Mouse (Mus musculus) neural tube, embryonic 14.5 days (tissue): ENCODE measurements at regions not wholly inside any gene's neighbourhood (a gene's known extent, or its start where the extent isn't known, plus 50 kb on each side); places are given as distances from the start of the nearest gene placed in this dataset.
A peak's percentile ranks its signal among the peaks of the same experiment; 100 is the strongest.

Experiments used
- ATAC-seq: fragments of 200-750 bp; cut with Nextera tagmentation; 2 replicates; pipeline ENCODE4 v1.8.0; 2017; ENCODE audit warnings: low read depth, mild to moderate bottlenecking, moderate TSS enrichment, moderate library complexity
- H3K27ac ChIP-seq: fragments of 300-500 bp; sonication (generic); 2 replicates; pipeline ENCODE4 v1.5.1; 2014; ENCODE audit warnings: low read depth, mild to moderate bottlenecking, control low read depth, low read length, moderate library complexity, mixed read lengths
- H3K27me3 ChIP-seq: fragments of 300-500 bp; sonication (generic); 2 replicates; pipeline ENCODE4 v1.6.1; 2014; ENCODE audit warnings: low read length; ENCODE audit not compliant: control insufficient read depth, insufficient read depth
- H3K36me3 ChIP-seq: fragments of 300-500 bp; sonication (generic); 2 replicates; pipeline ENCODE4 v1.6.1; 2014; ENCODE audit warnings: low read length, mixed read lengths; ENCODE audit not compliant: control insufficient read depth, insufficient read depth
- H3K4me1 ChIP-seq: fragments of 300-500 bp; sonication (generic); 2 replicates; pipeline ENCODE4 v1.6.1; 2014; ENCODE audit warnings: low read length; ENCODE audit not compliant: control insufficient read depth, insufficient read depth
- H3K4me2 ChIP-seq: fragments of 300-500 bp; sonication (generic); 2 replicates; pipeline ENCODE4 v1.6.1; 2014; ENCODE audit warnings: mild to moderate bottlenecking, low read depth, low read length, control low read depth
- H3K4me3 ChIP-seq: fragments of 300-500 bp; sonication (generic); 2 replicates; pipeline ENCODE4 v1.5.1; 2014; ENCODE audit warnings: low read depth, low read length, control low read depth, mixed read lengths
- H3K9ac ChIP-seq: fragments of 300-500 bp; sonication (generic); replicated peaks from 2 replicates; pipeline ENCODE4 v1.6.1; 2014; ENCODE audit warnings: low read depth, mild to moderate bottlenecking, control low read depth, low read length, mixed read lengths
- H3K9me3 ChIP-seq: fragments of 300-500 bp; sonication (generic); 2 replicates; pipeline ENCODE4 v1.6.1; 2016; ENCODE audit warnings: low read length; ENCODE audit not compliant: control insufficient read depth
- WGBS: fragments of 180-500 bp; shearing (Covaris S2); extraction: QIAGEN DNeasy Blood & Tissue Kit; methylation state at CpG from one replicate; pipeline ENCODE4 v1.1.7; 2014; 5-methylcytosine and 5-hydroxymethylcytosine counted together

DNA sequence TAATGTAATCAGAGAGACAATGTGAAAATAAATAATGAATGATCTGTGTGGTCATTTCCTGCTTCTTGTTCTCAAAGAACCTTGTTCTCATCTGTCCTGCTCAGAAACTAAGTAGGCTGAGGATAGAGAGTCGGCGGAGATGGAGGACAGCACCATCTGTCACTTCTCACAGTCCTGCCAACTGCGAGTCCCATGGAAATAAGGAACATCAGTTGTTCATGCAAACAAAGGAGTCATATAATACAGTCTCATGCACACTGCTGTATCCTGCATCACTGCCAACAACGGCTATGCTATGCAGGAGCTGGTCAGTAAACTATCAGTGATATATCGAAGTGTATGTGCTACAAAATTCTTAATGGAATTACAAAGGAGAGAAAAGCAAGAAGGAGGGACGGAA lies 285.7 kb upstream of the Mctp2 start:
- no peak overlapping the region for H3K27ac ChIP-seq

DNA sequence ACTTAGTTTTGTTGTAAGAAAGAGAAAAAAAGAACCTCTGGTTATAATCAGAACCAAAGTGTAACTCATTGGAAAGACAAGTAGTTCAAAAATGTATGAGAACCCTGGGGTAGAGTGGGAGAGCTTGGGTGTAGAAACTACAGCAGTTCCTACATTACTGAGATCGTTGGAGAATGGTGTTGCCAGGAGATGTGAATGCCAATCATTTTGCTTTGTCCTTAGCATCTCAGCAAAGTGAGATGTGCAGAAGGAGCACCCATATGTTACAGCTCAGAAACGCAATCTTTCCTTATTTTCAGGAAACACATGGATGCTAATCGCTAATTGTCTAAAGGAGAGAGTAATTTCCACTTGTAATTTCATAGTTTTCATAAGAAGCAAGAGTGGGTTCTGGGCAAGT lies 286.2 kb upstream of the Mctp2 start:
- Histone ChIP-seq H3K27ac (no peak overlapping the region), H3K4me3 (no peak overlapping the region), H3K9me3 (no peaks in the 10 kb centered on the region), H3K36me3 (no peaks in the 10 kb centered on the region), H3K4me2 (no peak overlapping the region), H3K9ac (no peak overlapping the region), H3K4me1 (no peaks in the 10 kb centered on the region), H3K27me3 (no peaks in the 10 kb centered on the region)
- WGBS = 70% methylated on average over 3 of the region's 3 CpGs
- no peak for ATAC-seq

More for the DNA sequence above, 285.7 kb upstream of the Mctp2 start:
- Histone ChIP-seq H3K9ac (no peak overlapping the region), H3K4me2 (no peak overlapping the region), H3K27me3 (no peaks in the 10 kb centered on the region), H3K4me1 (no peaks in the 10 kb centered on the region), H3K36me3 (no peaks in the 10 kb centered on the region), H3K9me3 (no peaks in the 10 kb centered on the region), H3K4me3 (no peak overlapping the region)
- WGBS = 51% methylated on average over 6 of the region's 6 CpGs
- ATAC-seq = peak; percentile 46; the same call in 1 of the 2 replicates

DNA sequence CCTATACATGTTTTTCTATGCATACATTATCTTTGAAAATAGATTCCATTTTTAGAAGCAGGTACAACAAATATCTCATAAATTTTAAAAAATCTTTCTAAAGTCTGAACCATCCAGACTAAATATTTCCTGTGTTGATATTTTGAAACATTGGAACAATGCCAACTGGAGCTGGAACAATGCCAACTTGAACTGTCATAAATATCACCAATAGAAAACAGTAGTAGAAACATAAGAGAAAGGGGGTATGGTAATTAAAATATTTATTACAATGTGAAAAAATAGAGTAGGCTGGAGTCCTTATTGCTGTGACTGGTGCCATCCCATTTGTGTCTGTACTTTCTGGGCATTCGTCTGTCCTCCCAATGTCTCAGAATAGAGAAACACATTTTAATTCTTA lies 286.9 kb upstream of the Mctp2 start:
- Histone ChIP-seq H3K4me2 (no peak overlapping the region), H3K27ac (no peak overlapping the region), H3K27me3 (no peaks in the 10 kb centered on the region), H3K4me3 (no peak overlapping the region), H3K4me1 (no peaks in the 10 kb centered on the region), H3K36me3 (no peaks in the 10 kb centered on the region), H3K9ac (no peak overlapping the region), H3K9me3 (no peaks in the 10 kb centered on the region)
- 78% methylated on average over 1 of the region's 1 CpGs for WGBS
- ATAC-seq = no peak

DNA sequence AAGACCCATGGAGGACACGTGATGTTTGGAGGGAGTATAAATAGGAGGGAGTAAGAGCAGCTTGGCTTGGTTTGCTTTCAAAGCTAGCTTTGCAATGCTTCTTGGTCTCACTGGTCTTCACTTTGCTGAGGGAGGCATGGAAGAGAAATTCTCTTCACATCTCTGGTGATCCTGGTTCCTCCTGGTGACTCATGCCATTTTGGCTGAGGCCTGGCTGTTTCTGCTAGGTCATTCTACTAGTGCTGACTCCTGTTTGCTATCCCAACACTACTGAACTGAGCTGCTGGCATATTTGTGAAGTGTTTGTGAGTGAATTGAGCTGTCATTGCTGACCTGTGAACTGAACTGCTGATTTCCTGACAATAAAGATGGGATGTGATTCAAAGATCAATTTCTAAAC lies 288.3 kb upstream of the Mctp2 start:
- ATAC-seq = no peak
- Histone ChIP-seq H3K9me3 (no peaks in the 10 kb centered on the region), H3K9ac (no peak overlapping the region), H3K4me2 (no peak overlapping the region), H3K36me3 (no peaks in the 10 kb centered on the region), H3K4me1 (no peaks in the 10 kb centered on the region), H3K27ac (no peak overlapping the region), H3K27me3 (no peaks in the 10 kb centered on the region), H3K4me3 (no peak overlapping the region)
- 89% methylated on average over 1 of the region's 1 CpGs for WGBS

DNA sequence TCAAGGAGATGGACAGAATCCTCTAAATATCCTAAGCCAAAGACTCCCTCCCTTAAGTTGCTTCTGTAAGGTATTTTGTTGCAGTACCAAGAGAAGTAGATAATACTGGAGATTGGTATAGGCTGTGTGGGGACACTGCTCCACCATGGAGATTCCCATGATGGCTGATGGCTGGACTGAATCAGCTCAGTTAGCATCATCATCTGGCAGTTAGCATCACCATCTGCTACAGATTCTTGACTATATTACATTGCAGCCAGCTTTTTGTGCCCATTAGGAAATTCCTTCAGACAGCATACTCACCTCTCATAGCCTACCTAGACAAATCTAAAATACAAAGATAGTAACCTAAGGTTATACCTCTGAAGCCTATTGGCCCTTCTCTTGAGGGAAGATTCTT lies 290.6 kb upstream of the Mctp2 start:
- no peaks in the 10 kb centered on the region for H3K36me3 ChIP-seq
- H3K27me3 ChIP-seq = no peaks in the 10 kb centered on the region
- no peaks in the 10 kb centered on the region for H3K9me3 ChIP-seq
- no peak overlapping the region for H3K4me2 ChIP-seq
- H3K4me3 ChIP-seq = no peak overlapping the region
- ATAC-seq = no peak
- no peak overlapping the region for H3K9ac ChIP-seq
- no peak overlapping the region for H3K27ac ChIP-seq
- H3K4me1 ChIP-seq = no peaks in the 10 kb centered on the region

DNA sequence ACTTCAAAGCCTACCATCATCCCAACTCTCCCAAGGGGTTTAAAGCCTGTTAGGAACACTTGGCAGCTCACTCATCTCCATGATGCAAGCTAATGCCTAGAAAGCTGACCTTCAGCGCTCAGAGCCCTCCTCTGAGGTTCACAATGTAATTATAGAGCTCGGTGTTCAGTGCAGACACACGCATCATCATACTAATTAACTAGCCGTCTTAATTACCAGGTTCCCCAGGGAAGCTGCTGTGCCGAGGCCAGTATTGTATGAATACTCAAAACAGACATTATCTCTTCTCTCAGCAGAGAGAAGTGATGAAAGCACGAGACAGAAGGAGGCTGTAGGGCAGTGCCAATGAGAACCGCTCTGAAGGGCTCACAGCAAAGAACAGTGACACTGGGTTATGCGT lies 295.5 kb upstream of the Mctp2 start:
- Histone ChIP-seq H3K27me3 (no peaks in the 10 kb centered on the region), H3K27ac (no peak overlapping the region)

DNA sequence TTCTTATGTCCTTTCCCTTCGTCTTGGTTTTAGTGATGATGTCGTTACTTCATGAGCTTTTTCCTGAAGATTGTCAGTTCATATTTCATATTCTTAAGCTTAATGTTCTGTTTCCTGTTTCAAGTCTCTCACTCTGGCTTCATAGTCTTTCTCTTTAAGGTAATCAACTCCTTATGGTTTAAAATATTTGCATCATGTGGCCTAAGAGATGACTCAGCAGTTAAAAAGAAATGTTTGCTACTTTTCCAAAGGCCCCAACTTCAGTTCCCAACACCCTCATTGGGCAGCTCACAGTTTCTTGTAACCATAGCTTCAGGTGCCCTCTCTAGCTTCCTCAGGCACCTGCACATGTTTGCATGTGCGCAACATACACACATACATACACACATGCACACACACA lies 303.4 kb upstream of the Mctp2 start:
- no peak for ATAC-seq
- no peak overlapping the region for H3K27ac ChIP-seq
- H3K9me3 ChIP-seq = no peaks in the 10 kb centered on the region
- no peaks in the 10 kb centered on the region for H3K4me1 ChIP-seq
- H3K9ac ChIP-seq = no peak overlapping the region
- no peak overlapping the region for H3K4me2 ChIP-seq
- no peaks in the 10 kb centered on the region for H3K36me3 ChIP-seq
- no peaks in the 10 kb centered on the region for H3K27me3 ChIP-seq
- WGBS = 91% methylated on average over 3 of the region's 3 CpGs
- no peak overlapping the region for H3K4me3 ChIP-seq

More for the DNA sequence above, 295.5 kb upstream of the Mctp2 start:
- whole genome bisulfite sequencing = 38% methylated on average over 8 of the region's 8 CpGs
- Histone ChIP-seq H3K9ac (no peak overlapping the region), H3K36me3 (no peaks in the 10 kb centered on the region), H3K4me2 (no peak overlapping the region), H3K9me3 (0 out of 2 replicates have a peak, but pooled peaks cover 3% of the 10 kb centered on the region), H3K4me1 (no peaks in the 10 kb centered on the region), H3K4me3 (no peak overlapping the region)
- ATAC-seq = peak; percentile 81

DNA sequence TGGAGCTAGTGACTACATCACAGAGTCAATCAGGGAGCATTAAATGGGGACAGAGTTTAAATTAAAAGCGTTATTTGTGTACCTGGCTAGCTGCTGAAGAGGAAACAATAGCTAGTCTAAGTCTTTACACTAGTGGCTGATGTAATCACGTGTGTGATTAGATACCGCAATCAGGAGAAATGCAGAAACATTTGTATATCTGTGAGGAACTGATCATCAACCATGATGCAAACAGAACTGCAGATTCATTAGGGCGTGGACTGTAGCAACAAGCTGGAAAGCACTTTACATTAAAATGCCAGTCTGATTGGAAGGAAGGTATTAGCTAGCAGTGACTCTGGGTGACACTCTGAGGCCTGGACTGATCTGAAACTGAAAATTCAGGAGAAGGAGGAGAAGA lies 308.8 kb upstream of the Mctp2 start:
- WGBS = 78% methylated on average over 4 of the region's 4 CpGs
- ATAC-seq = no peak
- Histone ChIP-seq H3K36me3 (no peaks in the 10 kb centered on the region), H3K4me1 (no peaks in the 10 kb centered on the region), H3K9me3 (no peaks in the 10 kb centered on the region), H3K4me2 (no peak overlapping the region), H3K4me3 (no peak overlapping the region), H3K27me3 (no peaks in the 10 kb centered on the region), H3K27ac (no peak overlapping the region), H3K9ac (no peak overlapping the region)

DNA sequence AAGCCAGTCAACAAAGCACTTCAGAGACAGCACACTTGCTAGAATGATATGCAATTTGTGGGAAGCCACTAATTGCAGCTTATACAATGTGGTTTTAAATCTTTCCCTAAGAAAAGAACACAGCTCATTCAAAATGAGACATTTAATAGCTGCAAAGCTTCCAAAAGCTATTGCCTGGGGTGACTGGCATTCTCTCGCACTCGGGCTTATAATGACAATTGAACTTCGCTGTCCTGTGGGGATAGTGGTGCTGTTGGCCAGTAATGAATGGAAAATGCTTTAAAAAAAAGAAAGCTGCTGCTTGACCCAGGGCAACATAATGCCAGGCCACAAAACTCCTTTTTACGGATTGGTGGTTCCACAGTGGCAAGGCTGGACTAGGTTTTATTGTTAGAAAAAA lies 321.0 kb upstream of the Mctp2 start:
- H3K4me1 ChIP-seq = no peaks in the 10 kb centered on the region
- WGBS = 13% methylated on average over 4 of the region's 4 CpGs
- no peak; the same call in 1 of the 2 replicates for ATAC-seq
- H3K4me2 ChIP-seq = no peak overlapping the region
- H3K9ac ChIP-seq = no peak overlapping the region
- no peaks in the 10 kb centered on the region for H3K9me3 ChIP-seq
- H3K4me3 ChIP-seq = no peak overlapping the region
- H3K36me3 ChIP-seq = no peaks in the 10 kb centered on the region
- no peaks in the 10 kb centered on the region for H3K27me3 ChIP-seq
- no peak overlapping the region for H3K27ac ChIP-seq

DNA sequence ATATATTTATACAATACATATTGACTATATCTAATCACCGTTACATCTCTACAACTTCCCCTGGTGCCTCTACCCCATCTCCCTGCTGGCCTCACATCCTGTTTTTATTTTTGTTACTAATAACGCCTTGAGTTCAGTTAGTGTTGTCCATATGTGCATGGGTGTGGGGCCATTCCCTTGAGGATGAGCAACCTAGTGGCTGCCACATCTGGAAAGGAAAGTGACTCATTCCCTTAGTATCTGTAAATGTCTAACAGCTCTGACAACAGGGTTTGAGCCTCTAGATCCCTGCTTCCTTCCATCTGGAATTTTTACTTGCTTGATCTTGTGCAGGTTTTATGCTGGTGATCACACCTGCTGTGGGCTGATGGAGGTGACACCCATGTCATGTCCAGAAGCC lies 333.2 kb upstream of the Mctp2 start:
- Histone ChIP-seq H3K4me1 (no peaks in the 10 kb centered on the region), H3K9me3 (no peaks in the 10 kb centered on the region), H3K9ac (no peak overlapping the region), H3K4me3 (no peak overlapping the region), H3K27ac (no peak overlapping the region), H3K27me3 (no peaks in the 10 kb centered on the region), H3K4me2 (no peak overlapping the region), H3K36me3 (no peaks in the 10 kb centered on the region)
- WGBS = 89% methylated on average over 2 of the region's 2 CpGs
- ATAC-seq = no peak
